Mouse (Mus musculus) testis, postnatal 14 days (tissue): ENCODE data around the gene Acoxl.

Source experiments
- DNase-seq: peaks from one replicate; pipeline ENCODE4 v3.0.0; 2021; ENCODE audit warnings: low spot score

The Acoxl gene

DNA sequence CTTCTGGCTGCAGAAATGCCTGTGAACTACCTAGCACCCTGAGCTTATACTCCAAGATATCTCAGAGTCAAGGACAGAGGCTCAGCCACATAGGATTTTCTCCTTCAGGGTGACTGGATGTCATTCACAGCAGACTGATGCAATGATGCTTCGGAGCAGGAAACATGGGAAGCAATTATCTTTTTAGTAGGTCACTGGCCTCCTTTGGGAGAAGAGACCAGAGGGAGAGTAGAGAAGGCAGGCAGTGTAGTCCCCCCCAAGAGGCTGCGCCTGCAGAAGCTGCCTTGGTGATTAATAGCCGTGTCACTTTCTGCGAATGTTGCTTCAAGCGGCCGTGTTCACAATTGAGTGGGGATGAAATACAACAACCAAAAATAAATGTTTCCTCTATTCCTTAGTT, 121.9 kb downstream of the Acoxl start:
- no peak for DNase-seq

DNA sequence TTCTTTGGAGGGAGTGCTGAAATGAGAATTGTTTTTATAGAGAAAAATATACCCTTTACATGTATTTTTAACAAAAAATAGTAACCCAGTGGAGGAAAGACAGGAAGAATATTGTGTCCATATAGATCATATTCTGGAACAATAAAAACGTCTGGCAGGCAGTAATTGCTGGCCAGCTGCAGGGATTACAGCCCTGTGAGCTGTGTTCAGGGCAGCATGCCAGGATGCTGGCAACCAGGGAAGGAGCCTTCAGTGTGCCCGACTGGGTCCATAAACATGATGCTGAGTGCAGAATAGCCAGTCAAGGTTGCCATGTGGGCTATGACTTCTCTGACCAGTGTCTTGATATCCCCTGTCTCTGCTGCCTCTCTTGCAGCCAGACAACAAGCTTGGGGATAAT, 122.5 kb downstream of the Acoxl start:
- DNase-seq: no peak

- DNase-seq: no peak
These were observed 123.2 kb downstream of the Acoxl start for GRCm38 (mm10) chr2:127961802-127962433.

- no peak for DNase-seq
These were observed 130.3 kb downstream of the Acoxl start for GRCm38 (mm10) chr2:127968944-127969343.

GRCm38 (mm10) chr2:127976276-127976675, 137.6 kb downstream of the Acoxl start:
- no peak for DNase-seq

- no peak for DNase-seq
These were observed 140.0 kb downstream of the Acoxl start for GRCm38 (mm10) chr2:127978601-127979230.

DNA sequence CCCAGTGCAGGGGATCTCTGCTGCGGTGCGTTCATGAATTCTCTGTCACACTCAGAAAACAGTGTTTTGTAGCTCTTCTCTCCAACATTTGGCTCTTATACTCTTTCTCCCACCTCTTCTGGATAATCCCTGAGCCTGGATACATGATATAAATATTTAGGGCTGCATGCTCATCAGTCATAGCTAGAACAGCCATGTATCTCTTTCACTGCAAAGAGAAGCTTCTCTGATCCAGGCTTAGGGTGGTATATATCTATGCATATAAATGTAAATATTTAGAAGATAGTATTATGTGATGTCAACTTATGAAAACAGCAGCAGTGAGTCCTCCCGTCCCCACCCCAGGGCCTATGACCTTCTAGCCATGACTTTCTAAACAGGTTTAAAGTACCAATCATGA, 143.9 kb downstream of the Acoxl start:
- no peak for DNase-seq

- DNase-seq: no peak
These were observed 144.6 kb downstream of the Acoxl start for GRCm38 (mm10) chr2:127983301-127983700.

GRCm38 (mm10) chr2:127983981-127984380, 145.3 kb downstream of the Acoxl start:
- no peak for DNase-seq

- DNase-seq: no peak
These were observed 149.0 kb downstream of the Acoxl start for GRCm38 (mm10) chr2:127987706-127988105.

DNA sequence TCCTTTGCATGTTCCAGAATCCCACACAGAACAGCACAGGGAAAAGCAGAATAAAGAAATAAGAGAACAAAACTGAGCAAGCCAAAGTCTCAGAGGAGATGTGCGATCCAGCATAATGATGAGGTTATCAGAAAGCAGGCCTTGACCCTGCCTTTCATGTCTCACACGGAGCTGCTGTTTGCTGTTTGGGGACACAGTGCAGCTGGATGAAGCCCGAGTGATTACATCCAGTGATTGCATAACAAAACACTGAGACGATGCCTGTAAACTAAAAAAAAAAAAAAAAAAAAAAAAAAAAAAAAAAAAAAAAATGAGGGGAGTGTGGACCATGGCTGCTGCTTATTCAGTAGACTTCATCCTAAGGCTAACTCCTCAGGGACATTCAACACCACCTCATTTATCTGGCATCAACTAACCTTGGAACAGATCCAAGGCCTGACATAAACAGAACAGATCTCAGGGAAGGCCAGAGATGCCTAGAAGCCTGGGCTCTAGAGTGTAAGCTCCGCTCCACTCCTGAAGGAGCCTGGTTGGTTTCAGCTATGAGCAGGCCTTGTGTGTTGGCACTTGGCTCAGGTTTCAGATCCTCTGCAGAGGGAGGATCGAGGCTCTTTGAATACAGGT, 152.3 kb downstream of the Acoxl start:
- DNase-seq: no peak

- no peak for DNase-seq
These were observed 153.0 kb downstream of the Acoxl start for GRCm38 (mm10) chr2:127991656-127992055.

- no peak for DNase-seq
These were observed 170.2 kb downstream of the Acoxl start for GRCm38 (mm10) chr2:128008662-128009423.

GRCm38 (mm10) chr2:128014613-128015012, 175.9 kb downstream of the Acoxl start:
- DNase-seq: no peak

- no peak for DNase-seq
These were observed 176.9 kb downstream of the Acoxl start for GRCm38 (mm10) chr2:128015602-128016001.

DNA sequence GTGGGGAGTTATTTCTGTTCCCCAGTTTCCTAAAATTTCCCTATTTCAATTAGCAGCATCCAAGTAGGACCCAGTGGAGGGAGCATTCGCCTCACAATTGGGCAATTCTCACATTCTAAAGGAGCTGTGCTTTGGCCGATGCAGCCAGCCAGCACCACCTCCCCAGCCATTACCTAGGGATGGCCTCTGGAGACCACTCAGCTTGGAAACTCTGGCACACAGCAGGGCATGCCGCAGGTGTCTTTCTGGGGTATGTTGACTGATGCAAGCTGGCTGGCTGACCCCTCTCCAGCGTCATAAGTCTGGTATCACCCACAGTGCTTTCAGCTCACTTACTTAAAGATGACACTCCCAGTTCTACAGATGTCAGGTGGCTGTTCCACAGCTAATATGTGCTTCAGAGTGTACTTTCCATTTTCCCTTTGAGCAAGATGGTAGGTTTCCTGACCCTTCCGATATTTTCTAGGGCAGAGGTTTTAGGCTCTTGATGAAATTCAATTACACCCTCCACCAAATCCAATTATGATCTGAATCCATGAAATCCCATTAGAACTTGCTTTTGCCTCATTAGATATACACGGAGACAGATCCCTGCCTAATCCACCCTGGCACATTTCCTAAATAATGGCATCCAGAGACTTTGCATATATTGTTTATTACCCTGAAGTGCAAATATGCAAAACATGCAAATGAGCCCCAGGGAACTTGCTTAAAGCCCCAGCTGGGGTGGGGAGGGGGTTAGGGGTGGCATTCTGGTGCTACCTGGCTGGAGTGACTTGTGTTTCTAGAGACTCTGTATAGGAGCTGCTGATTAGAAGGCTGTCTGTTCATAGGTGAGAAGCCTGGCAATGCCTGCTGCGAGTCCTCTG, 181.6 kb downstream of the Acoxl start:
- no peak for DNase-seq

- DNase-seq: no peak
These were observed 182.2 kb downstream of the Acoxl start for GRCm38 (mm10) chr2:128020908-128021193.

GRCm38 (mm10) chr2:128023855-128024254, 185.2 kb downstream of the Acoxl start:
- DNase-seq: no peak

GRCm38 (mm10) chr2:128027696-128028095, 189.0 kb downstream of the Acoxl start:
- no peak for DNase-seq

DNA sequence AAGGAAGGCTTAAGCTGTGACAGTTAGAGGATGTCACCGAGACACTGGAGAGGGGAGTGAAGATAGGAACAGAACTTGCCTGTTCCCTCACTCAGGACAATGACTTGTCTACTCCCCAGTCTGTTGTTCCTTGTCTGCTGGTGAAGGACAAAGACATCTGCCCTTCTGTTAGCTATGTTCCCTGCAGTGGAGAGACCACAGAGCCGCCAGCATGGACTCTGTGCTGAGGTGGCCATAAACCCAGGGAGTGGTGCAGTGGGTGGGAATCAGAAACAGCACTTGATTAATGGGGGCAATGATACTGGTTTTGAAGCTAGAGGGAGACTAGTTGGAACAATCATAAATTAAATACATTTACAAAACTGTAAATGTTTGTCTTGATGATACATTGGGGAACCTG, 191.3 kb downstream of the Acoxl start:
- no peak for DNase-seq

GRCm38 (mm10) chr2:128032111-128032510, 193.4 kb downstream of the Acoxl start:
- no peak for DNase-seq

- DNase-seq: no peak
These were observed 194.8 kb downstream of the Acoxl start for GRCm38 (mm10) chr2:128033503-128033902.
